Mouse (Mus musculus): ENCODE results near the gene Pik3r3. TPM values are rescaled to one million over a fixed set of nuclear protein-coding genes. Genes with fewer than 3 reads are reported as not detected.

Pik3r3 gene
- total RNA-seq (2021) = 10 to 100 TPM in 1 of 2 experiments, 1 to 10 TPM in 1; 9.8 to 10.6 TPM

GRCm38 (mm10) chr4:116221140-116221851 is at the start of gene Pik3r3:
Pik3r3 (plus strand) TSS chr4:116221618.
- intact Hi-C loops (cut with DNase I) = loop anchor here (2.0 kb wide), 1 partner anchor 46 kb away; no protein-coding TSS in a partner anchor
- peak; percentile 96 to 98 for DNase-seq

- DNase-seq = no peak
- intact Hi-C loops (cut with DNase I) = loop anchor here (5.0 kb wide), 1 partner anchor 94 kb away; no protein-coding TSS in a partner anchor
Observed at GRCm38 (mm10) chr4:116173072-116173471, 48.3 kb upstream of the Pik3r3 start, which contains the start of the genes 1700042G07Rik and Gm49337. 1700042G07Rik (plus strand) TSS chr4:116173372. Gm49337 (plus strand) TSS chr4:116173384.

- intact Hi-C loops (cut with DNase I) = loop anchor here (2.0 to 5.0 kb wide), 2 partner anchors 47 to 94 kb away; partner anchors contain the start of gene Pik3r3
- DNase-seq = no peak
Observed at GRCm38 (mm10) chr4:116173752-116174151, 47.7 kb upstream of the Pik3r3 start.

- DNase-seq = no peak
- intact Hi-C loops (cut with DNase I) = loop anchor here (2.0 to 5.0 kb wide), 2 partner anchors 46 to 93 kb away; partner anchors contain the start of gene Pik3r3
Observed at GRCm38 (mm10) chr4:116174466-116175116, 46.8 kb upstream of the Pik3r3 start.

GRCm38 (mm10) chr4:116175136-116175535 is 46.3 kb upstream of the Pik3r3 start:
- no peak for DNase-seq
- intact Hi-C loops (cut with DNase I) = loop anchor here (2.0 kb wide), 1 partner anchor 46 kb away; the partner anchor contains the start of gene Pik3r3

GRCm38 (mm10) chr4:116175711-116176542 is 45.5 kb upstream of the Pik3r3 start:
- DNase-seq = peak in 1 of 2 experiments; percentile 24
- intact Hi-C loops (cut with DNase I) = loop anchor here (2.0 kb wide), 2 partner anchors 17 to 45 kb away; partner anchors contain the start of gene Pik3r3

- intact Hi-C loops (cut with DNase I) = loop anchor here (2.0 kb wide), 1 partner anchor 16 kb away; no protein-coding TSS in a partner anchor
Observed at GRCm38 (mm10) chr4:116176543-116176988, 44.9 kb upstream of the Pik3r3 start.

GRCm38 (mm10) chr4:116177140-116177539 is 44.3 kb upstream of the Pik3r3 start:
- intact Hi-C loops (cut with DNase I) = loop anchor here (2.0 kb wide), 1 partner anchor 16 kb away; no protein-coding TSS in a partner anchor
- DNase-seq = peak; percentile 85

More at GRCm38 (mm10) chr4:116176543-116176988, 44.9 kb upstream of the Pik3r3 start:
- peak; percentile 64 to 70 for DNase-seq

GRCm38 (mm10) chr4:116182079-116182478 is 39.3 kb upstream of the Pik3r3 start:
- intact Hi-C loops (cut with DNase I) = no loop called here
- DNase-seq = no peak

- DNase-seq = peak; percentile 46 to 54
- intact Hi-C loops (cut with DNase I) = no loop called here
Observed at GRCm38 (mm10) chr4:116182745-116183144, 38.7 kb upstream of the Pik3r3 start.

- no peak for DNase-seq
- intact Hi-C loops (cut with DNase I) = no loop called here
Observed at GRCm38 (mm10) chr4:116185083-116185482, 36.3 kb upstream of the Pik3r3 start.

- DNase-seq = no peak
- intact Hi-C loops (cut with DNase I) = loop anchor here (2.0 kb wide), 2 partner anchors 16 to 26 kb away; no protein-coding TSS in a partner anchor
Observed at GRCm38 (mm10) chr4:116192286-116192835, 29.1 kb upstream of the Pik3r3 start.

- no peak for DNase-seq
- intact Hi-C loops (cut with DNase I) = loop anchor here (2.0 kb wide), 2 partner anchors 17 to 25 kb away; no protein-coding TSS in a partner anchor
Observed at GRCm38 (mm10) chr4:116193583-116194383, 27.6 kb upstream of the Pik3r3 start.

GRCm38 (mm10) chr4:116198422-116198821 is 23.0 kb upstream of the Pik3r3 start:
- intact Hi-C loops (cut with DNase I) = no loop called here
- no peak for DNase-seq

- DNase-seq = no peak
- intact Hi-C loops (cut with DNase I) = no loop called here
Observed at GRCm38 (mm10) chr4:116204422-116204821, 17.0 kb upstream of the Pik3r3 start.

GRCm38 (mm10) chr4:116206531-116206930 is 14.9 kb upstream of the Pik3r3 start:
- no peak for DNase-seq
- intact Hi-C loops (cut with DNase I) = no loop called here

- intact Hi-C loops (cut with DNase I) = no loop called here
- DNase-seq = no peak
Observed at GRCm38 (mm10) chr4:116208891-116209290, 12.5 kb upstream of the Pik3r3 start.

- DNase-seq = no peak
- intact Hi-C loops (cut with DNase I) = no loop called here
Observed at GRCm38 (mm10) chr4:116215895-116216605, 5.4 kb upstream of the Pik3r3 start.

Measured in heart, postnatal 36 days (tissue).